Mouse (Mus musculus): ENCODE measurements around the gene Mgp.

DNA sequence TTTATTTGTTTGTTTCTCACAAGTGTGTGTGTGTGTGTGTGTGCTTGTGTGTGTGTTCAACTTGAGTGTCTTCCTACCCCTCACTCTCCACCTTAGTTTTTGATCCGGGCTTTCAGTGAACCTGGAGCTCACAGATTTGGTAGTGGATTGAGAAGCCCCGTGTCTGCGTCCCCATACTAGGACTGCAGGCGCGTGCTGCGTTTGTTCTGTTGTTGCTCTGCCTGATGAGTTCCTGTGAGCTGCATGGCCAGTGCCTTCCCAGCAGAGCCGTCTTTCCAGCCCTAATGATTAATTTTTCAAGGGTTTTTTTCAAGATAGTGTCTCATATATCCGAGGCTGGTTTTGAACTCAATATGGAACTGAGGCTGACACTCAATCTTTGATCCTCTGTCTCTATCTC lies 17.2 kb downstream of the Mgp start:
- TF ChIP-seq CTCF (IDR thresholded peaks at IDR 0.05; ENCODE audit: control insufficient read depth, insufficient read depth, low read length), result no peak
- TF ChIP-seq POLR2A (IDR thresholded peaks at IDR 0.05; ENCODE audit: borderline replicate concordance, control insufficient read depth, low read depth, low read length), result no peak
